In the genomic region with DNA sequence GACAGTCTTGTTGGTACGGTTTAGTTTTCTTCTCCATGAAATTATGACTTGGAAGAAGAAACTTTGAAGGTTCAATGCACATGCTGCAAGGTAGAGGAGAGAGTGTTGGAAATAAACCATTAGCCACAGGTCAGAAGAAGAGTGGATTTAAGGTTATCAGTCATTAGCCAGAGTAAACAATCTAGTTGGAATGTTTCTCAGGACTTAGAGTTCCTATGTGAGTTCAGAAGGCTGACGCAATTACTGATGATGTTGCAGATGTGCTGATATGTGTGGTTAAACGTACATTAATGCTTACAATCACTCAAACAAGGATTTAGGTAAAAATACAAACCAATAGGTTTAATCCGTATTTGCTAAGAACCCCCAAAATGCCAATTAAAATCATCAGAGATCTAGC, we compare ENCODE assay signal across 25 mouse cellular contexts. TPM values are rescaled to one million over a fixed set of nuclear protein-coding genes. Genes with fewer than 3 reads are reported as not detected.
A peak's percentile ranks its signal among the peaks of the same experiment; 100 is the strongest.
DNase-seq lines count a peak whose midpoint lies in the region; ATAC-seq and TF ChIP-seq lines count a peak whose summit lies in the region.
"Had no signal": no experiment of that assay in that cellular context is flagged by ENCODE, and none has a peak within 500 bp of the region (broad histone marks: within the 10 kb centered on the region; RNA-seq: fewer than 3 reads in every experiment).

No protein-coding gene starts in this region.

- no peak for TF ChIP-seq POLR2A in lung, adult 2 months (IDR thresholded peaks at IDR 0.05; ENCODE audit: borderline replicate concordance, extremely low read depth, low read depth, low read length)

- H3K27me3 ChIP-seq in liver, embryonic 15.5 days: peaks cover 2% of the 10 kb centered on the region; the same call in 1 of the 2 replicates
- H3K27me3 ChIP-seq in liver, embryonic 11.5 days (replicated peaks; ENCODE audit: control insufficient read depth, insufficient read depth, low read length): no peaks in the 10 kb centered on the region; the same call in 1 of the 2 replicates
- no peaks in the 10 kb centered on the region for H3K27me3 ChIP-seq in liver, postnatal 0 days (ENCODE audit: insufficient read depth, low read length)
- H3K27me3 ChIP-seq: hindbrain, embryonic 12.5 days; hindbrain, embryonic 15.5 days had no signal

- 0 out of 2 replicates have a peak overlapping the region, but pooled peaks have one; percentile 33 for H3K27ac ChIP-seq in liver, embryonic 15.5 days (replicated peaks)
- H3K27ac ChIP-seq in liver, embryonic 11.5 days (ENCODE audit: low read depth, low read length): no peak overlapping the region
- peak overlapping the region; percentile 91 for H3K27ac ChIP-seq in liver, postnatal 0 days (ENCODE audit: low read depth)
- H3K27ac ChIP-seq in left cerebral cortex, adult 2 months: no peak overlapping the region
- H3K27ac ChIP-seq: gastrocnemius, adult 2 months; heart, adult 2 months; heart, embryonic 10.5 days; hindbrain, embryonic 12.5 days; hindbrain, embryonic 15.5 days had no signal

- 54% methylated on average over 4 of the region's 4 CpGs for WGBS in liver, embryonic 15.5 days (ENCODE audit: insufficient replicate concordance)
- WGBS in liver, embryonic 11.5 days: 56% methylated on average over 4 of the region's 4 CpGs
- WGBS in lung, adult 2 months: 57% methylated on average over 4 of the region's 4 CpGs
- 47% methylated on average over 4 of the region's 4 CpGs for WGBS in liver, postnatal 0 days (ENCODE audit: insufficient replicate concordance)

- no peak overlapping the region for H3K4me2 ChIP-seq in liver, embryonic 15.5 days
- H3K4me2 ChIP-seq in liver, embryonic 11.5 days: no peak overlapping the region
- peak overlapping the region; percentile 95 for H3K4me2 ChIP-seq in liver, postnatal 0 days (ENCODE audit: low read depth, low read length)
- H3K4me2 ChIP-seq: hindbrain, embryonic 12.5 days; hindbrain, embryonic 15.5 days had no signal

- H3K36me3 ChIP-seq in liver, embryonic 15.5 days (replicated peaks): no peaks in the 10 kb centered on the region
- no peaks in the 10 kb centered on the region for H3K36me3 ChIP-seq in liver, embryonic 11.5 days (ENCODE audit: control insufficient read depth, insufficient read depth, low read length)
- no peaks in the 10 kb centered on the region for H3K36me3 ChIP-seq in liver, postnatal 0 days (replicated peaks; ENCODE audit: insufficient read depth, low read length)
- H3K36me3 ChIP-seq: heart, embryonic 10.5 days; hindbrain, embryonic 12.5 days; hindbrain, embryonic 15.5 days had no signal

- H3K9me3 ChIP-seq in liver, embryonic 15.5 days (replicated peaks): no peaks in the 10 kb centered on the region
- H3K9me3 ChIP-seq in liver, embryonic 11.5 days (ENCODE audit: control insufficient read depth, low read length): no peaks in the 10 kb centered on the region
- no peaks in the 10 kb centered on the region for H3K9me3 ChIP-seq in liver, postnatal 0 days (ENCODE audit: low read length)
- H3K9me3 ChIP-seq: heart, embryonic 10.5 days; hindbrain, embryonic 12.5 days; hindbrain, embryonic 15.5 days had no signal

- no peak overlapping the region for H3K9ac ChIP-seq in liver, embryonic 15.5 days
- no peak overlapping the region for H3K9ac ChIP-seq in liver, embryonic 11.5 days (ENCODE audit: low read depth, low read length)
- peak overlapping the region; percentile 45 for H3K9ac ChIP-seq in liver, postnatal 0 days (replicated peaks)
- H3K9ac ChIP-seq: forebrain, postnatal 0 days; hindbrain, embryonic 12.5 days; hindbrain, embryonic 15.5 days had no signal

- peaks cover 17% of the 10 kb centered on the region for H3K4me1 ChIP-seq in liver, embryonic 15.5 days (replicated peaks)
- H3K4me1 ChIP-seq in liver, embryonic 11.5 days (replicated peaks; ENCODE audit: control insufficient read depth, insufficient read depth, low read length): no peaks in the 10 kb centered on the region
- peaks cover 6% of the 10 kb centered on the region for H3K4me1 ChIP-seq in lung, adult 2 months (ENCODE audit: control insufficient read depth, insufficient read depth, low read length)
- peaks cover 20% of the 10 kb centered on the region for H3K4me1 ChIP-seq in liver, postnatal 0 days (ENCODE audit: insufficient read depth)
- H3K4me1 ChIP-seq: hindbrain, embryonic 12.5 days had no signal

- no peak for TF ChIP-seq CTCF in lung, adult 2 months (IDR thresholded peaks at IDR 0.05; ENCODE audit: insufficient read depth, low read length)
- no peak for TF ChIP-seq CTCF in liver, postnatal 0 days (IDR thresholded peaks at IDR 0.05; ENCODE audit: low read depth)
- no peak for TF ChIP-seq CTCF in left cerebral cortex, adult 2 months (IDR thresholded peaks at IDR 0.05)

- no peak for DNase-seq in liver, embryonic 11.5 days (ENCODE audit: low spot score)
- peak; percentile 6 for DNase-seq in lung, postnatal 36 days
- no peak for DNase-seq in lung, adult 2 months
- peak; percentile 63 for DNase-seq in fat pad, adult 2 months (ENCODE audit: extremely low read depth, low read depth, low spot score)
- no peak for DNase-seq in liver, postnatal 0 days
- DNase-seq in left cerebral cortex, adult 2 months (ENCODE audit: extremely low spot score in 1 of 2, low spot score in 2 of 2): no peak
- DNase-seq: adrenal gland, adult 8-10 months; adrenal gland, postnatal 25 days; cerebellum, adult 11-12 months; cerebellum, adult 8-10 months; cerebellum, postnatal 10 days; cerebellum, postnatal 36 days; forebrain, postnatal 0 days; gastrocnemius, adult 2 months; gastrocnemius, postnatal 14 days; heart, adult 2 months had no signal

- intact Hi-C loops in left cerebral cortex, adult 2 months (cut with DNase I): no loop called here

- no peak for ATAC-seq in liver, embryonic 15.5 days (ENCODE audit: insufficient read depth)
- ATAC-seq in liver, embryonic 11.5 days (replicated peaks; ENCODE audit: low FRiP score): no peak
- peak; percentile 54 for ATAC-seq in liver, postnatal 0 days
- ATAC-seq: activated CD4-positive, CD25-positive, alpha-beta regulatory T cell, adult 4 months; forebrain, embryonic 14.5 days; forebrain, postnatal 0 days had no signal

- TF ChIP-seq EP300 in liver, postnatal 0 days (IDR thresholded peaks at IDR 0.05; ENCODE audit: low read depth): peak; percentile 84

- H3K4me3 ChIP-seq in liver, embryonic 15.5 days (replicated peaks): no peak overlapping the region
- H3K4me3 ChIP-seq in liver, embryonic 11.5 days (ENCODE audit: low read depth, low read length): no peak overlapping the region
- no peak overlapping the region for H3K4me3 ChIP-seq in lung, adult 2 months (replicated peaks; ENCODE audit: extremely low read depth, low read depth, low read length)
- no peak overlapping the region for H3K4me3 ChIP-seq in liver, postnatal 0 days (ENCODE audit: low read depth, low read length)
- no peak overlapping the region for H3K4me3 ChIP-seq in left cerebral cortex, adult 2 months
- H3K4me3 ChIP-seq: gastrocnemius, adult 2 months; heart, adult 2 months; heart, embryonic 10.5 days; hindbrain, embryonic 12.5 days; hindbrain, embryonic 15.5 days had no signal

RNA-seq across cellular contexts. Expression of gene Cyp39a1, which starts 4.7 kb away (rescaled TPM):
- polyA plus RNA-seq in liver, embryonic 15.5 days (2015; fragmentation: Nextera tagmentation; extraction: Ambion mirVana): 9.6 and 10.2 TPM in 2 replicates
- polyA plus RNA-seq in liver, embryonic 11.5 days (2014; fragmentation: Nextera tagmentation; extraction: Ambion mirVana): 4.1 and 4.2 TPM in 2 replicates
- 3.5 and 6.5 TPM in 2 replicates for polyA plus RNA-seq in lung, adult 2 months (2012; rRNA removed)
- polyA plus RNA-seq in liver, postnatal 0 days (2015; fragmentation: Nextera tagmentation; extraction: Ambion mirVana): 70.6 and 74.6 TPM in 2 replicates
- total RNA-seq in left cerebral cortex, adult 2 months (2021): 1 to 10 TPM; 2.0 to 3.6 TPM

RNA-seq across cellular contexts. Expression of gene Slc25a27, which starts 4.9 kb away (rescaled TPM):
- 1.4 and 1.6 TPM in 2 replicates for polyA plus RNA-seq in liver, embryonic 15.5 days (2015; fragmentation: Nextera tagmentation; extraction: Ambion mirVana)
- polyA plus RNA-seq in liver, embryonic 11.5 days (2014; fragmentation: Nextera tagmentation; extraction: Ambion mirVana): 4.4 and 6.0 TPM in 2 replicates
- 3.5 and 4.3 TPM in 2 replicates for polyA plus RNA-seq in lung, adult 2 months (2012; rRNA removed)
- 1.5 and 1.8 TPM in 2 replicates for polyA plus RNA-seq in liver, postnatal 0 days (2015; fragmentation: Nextera tagmentation; extraction: Ambion mirVana)
- 10 to 100 TPM; 47.9 to 51.3 TPM for total RNA-seq in left cerebral cortex, adult 2 months (2021)

RNA-seq across cellular contexts. Expression of gene Tdrd6, which starts 41.8 kb away (rescaled TPM):
- polyA plus RNA-seq in liver, embryonic 15.5 days (2015; fragmentation: Nextera tagmentation; extraction: Ambion mirVana): not detected in 2 replicates
- 0.15 TPM in 1 of 2 replicates, not detected in the other for polyA plus RNA-seq in liver, embryonic 11.5 days (2014; fragmentation: Nextera tagmentation; extraction: Ambion mirVana)
- 0.13 TPM in 1 of 2 replicates, not detected in the other for polyA plus RNA-seq in lung, adult 2 months (2012; rRNA removed)
- polyA plus RNA-seq in liver, postnatal 0 days (2015; fragmentation: Nextera tagmentation; extraction: Ambion mirVana): not detected in 2 replicates
- total RNA-seq in left cerebral cortex, adult 2 months (2021): under 1 TPM; 0.48 to 0.94 TPM
- total RNA-seq: adrenal gland, adult 8-10 months; adrenal gland, postnatal 25 days; heart, adult 2 months; heart, postnatal 25 days; hematopoietic stem cell, adult 5-6 weeks had no signal
- polyA plus RNA-seq: activated CD4-positive, CD25-positive, alpha-beta regulatory T cell, adult 4 months; embryonic facial prominence, embryonic 11.5 days; heart, embryonic 10.5 days had no signal

Comparison
In these comparisons a context has a peak if more than half of its experiments do, and no peak if none do; other contexts are left out.
1. H3K27ac ChIP-seq: peak in liver, embryonic 15.5 days (single experiment) and liver, postnatal 0 days (single experiment); none in liver, embryonic 11.5 days (single experiment) and left cerebral cortex, adult 2 months (single experiment).
2. DNase-seq: peak in lung, postnatal 36 days (single experiment) and fat pad, adult 2 months (single experiment); none in liver, embryonic 11.5 days (single experiment), lung, adult 2 months (single experiment), liver, postnatal 0 days (single experiment) and left cerebral cortex, adult 2 months (0 of 2).